ENCODE assay signal across 10 mouse cellular contexts in the genomic region with DNA sequence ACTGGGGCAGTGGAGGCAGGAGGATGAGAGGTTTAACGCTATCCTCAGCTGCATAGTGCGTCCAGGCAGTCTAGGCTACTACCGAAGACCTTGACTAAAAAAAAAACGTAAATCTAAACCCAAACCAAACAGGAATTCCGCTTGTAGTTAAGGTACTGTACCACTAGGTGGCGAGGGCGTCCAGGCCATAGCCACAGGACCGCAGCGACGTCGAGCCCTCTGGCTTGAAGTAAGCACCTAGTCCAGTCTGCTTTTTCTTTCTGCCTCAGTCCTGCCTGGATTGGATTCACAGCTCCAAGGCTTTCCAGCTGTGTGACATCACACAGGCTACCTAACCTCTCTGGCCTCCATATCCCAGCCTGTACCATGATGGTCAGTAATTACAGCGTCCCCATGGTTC. TPM values are rescaled to one million over a fixed set of nuclear protein-coding genes. Genes with fewer than 3 reads are reported as not detected.
DNase-seq lines count a peak whose midpoint lies in the region; ATAC-seq and TF ChIP-seq lines count a peak whose summit lies in the region.
"Had no signal": no experiment of that assay in that cellular context is flagged by ENCODE, and none has a peak within 500 bp of the region (broad histone marks: within the 10 kb centered on the region; RNA-seq: fewer than 3 reads in every experiment).

No protein-coding gene starts in this region.

- H3K9ac ChIP-seq in kidney, embryonic 16.5 days (replicated peaks; ENCODE audit: low read length) = no peak overlapping the region

- no peaks in the 10 kb centered on the region for H3K36me3 ChIP-seq in kidney, embryonic 16.5 days (ENCODE audit: insufficient read depth, low read length)
- H3K36me3 ChIP-seq in C2C12 (ENCODE audit: control insufficient read depth, insufficient read depth) = no peaks in the 10 kb centered on the region

- no peaks in the 10 kb centered on the region for H3K79me3 ChIP-seq in C2C12 (ENCODE audit: low read depth)

- no peaks in the 10 kb centered on the region for H3K79me2 ChIP-seq in C2C12 (ENCODE audit: control insufficient read depth, insufficient read depth)

- peak; percentile 64 for DNase-seq in kidney, adult 11 months
- peak; percentile 77 for DNase-seq in T-cell, adult 2 months (ENCODE audit: low spot score)
- peak; percentile 81 to 84 for DNase-seq in cerebellum, postnatal 36 days
- peak; percentile 90 for DNase-seq in induced T-regulatory cell, adult 2 months (ENCODE audit: low read depth)
- DNase-seq in thymus, postnatal 14 days = peak; percentile 81

- 10% methylated on average over 12 of the region's 12 CpGs for WGBS in kidney, embryonic 16.5 days

- no peak for ATAC-seq in kidney, embryonic 16.5 days (ENCODE audit: low FRiP score, low TSS enrichment)
- ATAC-seq in megakaryocyte, adult 5-6 weeks (ENCODE audit: poor library complexity, severe bottlenecking) = peak; percentile 90

- H3K27ac ChIP-seq in kidney, embryonic 16.5 days (ENCODE audit: low read length) = no peak overlapping the region

- H3ac ChIP-seq in C2C12 (ENCODE audit: control insufficient read depth, insufficient read length, low read depth) = no peak overlapping the region

- peaks cover 3% of the 10 kb centered on the region for H3K4me1 ChIP-seq in kidney, embryonic 16.5 days (ENCODE audit: insufficient read depth, low read length)

- TF ChIP-seq CTCF in C2C12 (IDR thresholded peaks at IDR 0.05; ENCODE audit: control insufficient read depth, insufficient read depth, insufficient read length) = peak; percentile 72

- H3K27me3 ChIP-seq in kidney, embryonic 16.5 days (ENCODE audit: insufficient read depth, low read length) = peaks cover 10% of the 10 kb centered on the region
- H3K27me3 ChIP-seq in C2C12 (ENCODE audit: control insufficient read depth, insufficient read depth, insufficient read length) = peaks cover 10% of the 10 kb centered on the region

- H3K4me3 ChIP-seq in kidney, embryonic 16.5 days (ENCODE audit: low read length) = no peak overlapping the region
- H3K4me3 ChIP-seq in C2C12 (ENCODE audit: insufficient read depth, poor library complexity, severe bottlenecking) = no peak overlapping the region

- H3K4me2 ChIP-seq in kidney, embryonic 16.5 days (replicated peaks; ENCODE audit: low read depth, low read length) = no peak overlapping the region

- no peaks in the 10 kb centered on the region for H3K9me3 ChIP-seq in kidney, embryonic 16.5 days (ENCODE audit: low read length)

TF ChIP-seq in C2C12, 6 proteins besides CTCF, POLR2A, EP300 and RAD21:
- no peak for TF ChIP-seq CEBPB (IDR thresholded peaks at IDR 0.05; ENCODE audit: low read depth)
- TF ChIP-seq USF1 (IDR thresholded peaks at IDR 0.05; ENCODE audit: low read depth) = no peak
- TF ChIP-seq MYOG (IDR thresholded peaks at IDR 0.05; ENCODE audit: control insufficient read depth, extremely low read depth, insufficient read length) = no peak
- no peak for TF ChIP-seq FOSL1 (IDR thresholded peaks at IDR 0.05; ENCODE audit: insufficient read depth, low read length, poor library complexity, severe bottlenecking)
- TF ChIP-seq MYOD1 (IDR thresholded peaks at IDR 0.05; ENCODE audit: control insufficient read depth, insufficient read length, low read depth) = no peak
- TF ChIP-seq MAX (IDR thresholded peaks at IDR 0.05) = no peak

RNA-seq across cellular contexts. Expression of a gene that starts 5.1 kb away (rescaled TPM):
- polyA plus RNA-seq in kidney, embryonic 16.5 days (2015; fragmentation: Nextera tagmentation; extraction: Ambion mirVana) = 1.4 and 1.7 TPM in 2 replicates
- not detected for polyA plus RNA-seq in C2C12 (2012; fragmentation: generic; extraction: Trizol)
- 0.87 and 1.2 TPM in 2 replicates for total RNA-seq in megakaryocyte, adult 5-6 weeks (2015)
- total RNA-seq in megakaryocyte, adult 5-6 weeks (2017) = 0.44 and 0.61 TPM in 2 replicates

RNA-seq across cellular contexts. Expression of a gene that starts 13.7 kb away (rescaled TPM):
- polyA plus RNA-seq in kidney, embryonic 16.5 days (2015; fragmentation: Nextera tagmentation; extraction: Ambion mirVana) = 825 and 828 TPM in 2 replicates
- 4,498 TPM for polyA plus RNA-seq in C2C12 (2012; fragmentation: generic; extraction: Trizol)
- 1,486 and 1,560 TPM in 2 replicates for total RNA-seq in megakaryocyte, adult 5-6 weeks (2015)
- total RNA-seq in megakaryocyte, adult 5-6 weeks (2017) = 1,634 and 1,837 TPM in 2 replicates

RNA-seq across cellular contexts. Expression of a gene that starts 15.1 kb away (rescaled TPM):
- polyA plus RNA-seq in kidney, embryonic 16.5 days (2015; fragmentation: Nextera tagmentation; extraction: Ambion mirVana) = not detected in 2 replicates
- not detected for polyA plus RNA-seq in C2C12 (2012; fragmentation: generic; extraction: Trizol)
- not detected in 2 replicates for total RNA-seq in megakaryocyte, adult 5-6 weeks (2015)
- total RNA-seq in megakaryocyte, adult 5-6 weeks (2017) = not detected in 2 replicates
- polyA plus RNA-seq: gonadal fat pad, adult 2 months; neural tube, embryonic 14.5 days had no signal

RNA-seq across cellular contexts. Expression of a gene that starts 26.9 kb away (rescaled TPM):
- polyA plus RNA-seq in kidney, embryonic 16.5 days (2015; fragmentation: Nextera tagmentation; extraction: Ambion mirVana) = 81.8 and 84.1 TPM in 2 replicates
- 123 TPM for polyA plus RNA-seq in C2C12 (2012; fragmentation: generic; extraction: Trizol)
- 32.3 and 32.9 TPM in 2 replicates for total RNA-seq in megakaryocyte, adult 5-6 weeks (2015)
- 91.6 and 93.8 TPM in 2 replicates for total RNA-seq in megakaryocyte, adult 5-6 weeks (2017)
